Mouse (Mus musculus): ENCODE results near the gene Ctnna2. TPM values are rescaled to one million over a fixed set of nuclear protein-coding genes. Genes with fewer than 3 reads are reported as not detected.
A peak's percentile ranks its signal among the peaks of the same experiment; 100 is the strongest.

The Ctnna2 gene
- total and polyA plus RNA-seq, 2 experiments from 2014 or later, result 91.5 to 243 TPM

DNA sequence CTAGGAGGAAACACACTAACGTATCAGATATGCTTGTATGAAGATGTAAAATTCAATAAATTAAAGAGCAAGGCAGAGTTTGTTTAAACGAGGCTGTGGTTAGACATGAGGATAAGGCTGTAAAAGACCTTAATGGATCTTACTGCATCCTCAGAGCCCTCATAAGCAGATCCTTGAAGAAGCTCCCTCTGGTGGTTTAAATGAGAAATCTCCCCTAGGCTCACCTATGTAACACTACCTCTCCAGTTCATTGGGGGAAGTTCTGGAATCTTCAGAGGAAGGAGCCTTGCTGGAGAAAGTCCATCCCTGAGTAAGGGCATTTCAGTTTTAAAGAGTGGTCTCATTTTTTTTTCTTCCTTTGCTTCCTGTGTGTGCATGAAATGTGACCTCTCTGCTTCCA is 380.3 kb downstream of the Ctnna2 start:
- no peaks in the 10 kb centered on the region for H3K36me3 ChIP-seq (ENCODE audit: insufficient read depth)
- no peaks in the 10 kb centered on the region for H3K4me1 ChIP-seq (ENCODE audit: insufficient read depth)

DNA sequence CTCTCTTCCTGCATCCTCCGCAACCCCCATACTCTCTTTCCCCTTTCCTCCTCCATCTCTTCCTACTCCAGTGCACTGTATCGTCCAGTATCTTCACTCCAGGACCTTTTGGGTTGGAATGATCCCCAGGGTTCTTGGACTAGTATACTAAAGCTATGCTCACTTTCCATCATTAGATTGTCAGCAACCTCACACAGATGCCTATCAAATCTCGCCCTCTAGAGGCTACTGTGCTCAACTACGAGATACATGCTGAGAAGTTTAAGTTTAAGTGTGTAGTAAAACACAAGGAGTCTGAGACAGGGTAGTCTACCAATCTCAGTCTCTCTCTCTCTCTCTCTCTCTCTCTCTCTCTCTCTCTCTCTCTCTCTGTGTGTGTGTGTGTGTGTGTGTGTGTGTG is 396.9 kb downstream of the Ctnna2 start:
- Histone ChIP-seq H3K9ac (no peak overlapping the region), H3K9me3 (ENCODE audit: low read length) (no peaks in the 10 kb centered on the region), H3K27ac (ENCODE audit: low read depth, low read length) (no peak overlapping the region), H3K4me3 (ENCODE audit: low read depth, low read length) (no peak overlapping the region), H3K27me3 (ENCODE audit: insufficient read depth, low read length) (no peaks in the 10 kb centered on the region), H3K36me3 (ENCODE audit: insufficient read depth) (no peaks in the 10 kb centered on the region), H3K4me2 (ENCODE audit: low read depth) (no peak overlapping the region), H3K4me1 (ENCODE audit: insufficient read depth) (no peaks in the 10 kb centered on the region)
- 0 out of 2 replicates have a peak, but pooled peaks have one; percentile 27 for ATAC-seq
- peak; percentile 23 for DNase-seq
- peak; percentile 56 for TF ChIP-seq CTCF (IDR thresholded peaks at IDR 0.05; ENCODE audit: low read depth)
- WGBS, result 42% methylated on average over 4 of the region's 4 CpGs

More for the DNA sequence above, 380.3 kb downstream of the Ctnna2 start:
- H3K27me3 ChIP-seq (ENCODE audit: insufficient read depth, low read length), result no peaks in the 10 kb centered on the region
- 71% methylated on average over 2 of the region's 2 CpGs for WGBS
- H3K4me3 ChIP-seq (ENCODE audit: low read depth, low read length), result no peak overlapping the region
- H3K4me2 ChIP-seq (ENCODE audit: low read depth), result no peak overlapping the region
- H3K27ac ChIP-seq (ENCODE audit: low read depth, low read length), result no peak overlapping the region
- peak; percentile 53 for TF ChIP-seq CTCF (IDR thresholded peaks at IDR 0.05; ENCODE audit: low read depth)
- no peak overlapping the region for H3K9ac ChIP-seq
- H3K9me3 ChIP-seq (ENCODE audit: low read length), result no peaks in the 10 kb centered on the region
- ATAC-seq (no peak), DNase-seq (no peak)

DNA sequence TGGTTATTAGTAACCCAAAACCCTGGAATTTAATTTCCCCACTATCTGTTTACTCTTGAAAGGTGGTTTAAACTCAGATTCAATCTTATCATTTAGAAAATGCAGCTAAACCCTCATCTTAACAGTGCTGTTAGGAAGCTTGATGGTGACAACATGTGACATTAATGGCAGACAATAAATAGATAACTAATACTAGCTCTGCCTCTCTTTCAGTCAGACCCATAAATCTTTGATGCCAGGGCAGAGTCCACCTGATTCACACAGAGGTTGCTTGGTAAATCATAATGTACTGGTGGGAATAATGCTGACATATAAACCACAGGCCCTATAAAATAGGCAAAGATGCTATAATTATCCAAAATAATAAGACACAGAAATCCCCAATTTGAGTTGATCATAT is 398.6 kb downstream of the Ctnna2 start:
- no peak for TF ChIP-seq CTCF (IDR thresholded peaks at IDR 0.05; ENCODE audit: low read depth)

DNA sequence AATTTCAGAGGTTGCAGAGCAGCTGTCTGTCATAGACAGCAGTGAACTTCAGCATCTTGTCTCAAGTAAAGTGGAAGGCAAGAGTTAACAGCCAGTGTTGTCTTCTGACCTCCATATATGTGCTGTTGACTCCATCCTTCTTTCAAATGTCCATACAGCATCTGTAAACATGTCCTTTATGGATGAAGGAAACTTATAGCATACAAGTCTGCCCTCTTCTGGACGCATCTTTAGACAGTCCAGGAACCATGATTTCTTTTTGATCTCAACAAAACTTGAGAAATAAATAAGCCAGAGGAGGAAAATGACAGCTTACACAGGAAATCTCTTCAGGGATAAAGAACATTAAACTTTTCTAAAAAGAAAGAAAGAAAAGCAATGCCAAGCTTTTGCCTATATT is 400.9 kb downstream of the Ctnna2 start:
- no peak overlapping the region for H3K9ac ChIP-seq
- H3K9me3 ChIP-seq (ENCODE audit: low read length), result no peaks in the 10 kb centered on the region
- DNase-seq, result peak; percentile 32
- TF ChIP-seq CTCF (IDR thresholded peaks at IDR 0.05; ENCODE audit: low read depth), result peak; percentile 56
- no peaks in the 10 kb centered on the region for H3K36me3 ChIP-seq (ENCODE audit: insufficient read depth)
- H3K27me3 ChIP-seq (ENCODE audit: insufficient read depth, low read length), result no peaks in the 10 kb centered on the region
- H3K4me3 ChIP-seq (ENCODE audit: low read depth, low read length), result no peak overlapping the region
- 64% methylated on average over 1 of the region's 1 CpGs for WGBS
- no peaks in the 10 kb centered on the region for H3K4me1 ChIP-seq (ENCODE audit: insufficient read depth)
- H3K27ac ChIP-seq (ENCODE audit: low read depth, low read length), result no peak overlapping the region
- ATAC-seq, result no peak
- no peak overlapping the region for H3K4me2 ChIP-seq (ENCODE audit: low read depth)

More for the DNA sequence above, 398.6 kb downstream of the Ctnna2 start:
- Histone ChIP-seq H3K27ac (ENCODE audit: low read depth, low read length) (no peak overlapping the region), H3K9me3 (ENCODE audit: low read length) (no peaks in the 10 kb centered on the region), H3K4me2 (ENCODE audit: low read depth) (no peak overlapping the region), H3K4me3 (ENCODE audit: low read depth, low read length) (no peak overlapping the region), H3K27me3 (ENCODE audit: insufficient read depth, low read length) (no peaks in the 10 kb centered on the region), H3K4me1 (ENCODE audit: insufficient read depth) (no peaks in the 10 kb centered on the region), H3K9ac (no peak overlapping the region), H3K36me3 (ENCODE audit: insufficient read depth) (no peaks in the 10 kb centered on the region)
- DNase-seq (no peak), ATAC-seq (no peak)

DNA sequence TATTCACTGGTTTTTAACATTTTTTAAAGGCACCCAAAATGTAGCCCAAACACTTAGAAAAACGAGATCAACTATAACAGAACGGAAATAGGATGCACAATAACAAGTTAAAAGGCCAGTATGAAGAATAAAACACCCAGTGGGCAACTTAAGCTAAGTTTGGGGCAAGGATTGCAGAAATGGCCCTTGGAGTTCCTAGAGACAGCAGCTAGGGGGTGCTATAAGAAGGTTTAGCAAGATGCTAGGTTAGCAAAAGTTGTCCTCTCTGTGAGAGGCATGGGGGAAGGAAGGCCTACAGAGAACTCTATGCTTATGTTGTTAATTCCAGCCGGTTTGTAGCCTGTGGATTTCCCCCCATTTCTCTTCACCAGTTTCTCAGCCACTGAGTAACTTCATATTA is 401.9 kb downstream of the Ctnna2 start:
- H3K9me3 ChIP-seq (ENCODE audit: low read length), result no peaks in the 10 kb centered on the region
- no peak overlapping the region for H3K4me2 ChIP-seq (ENCODE audit: low read depth)
- no peak overlapping the region for H3K4me3 ChIP-seq (ENCODE audit: low read depth, low read length)
- DNase-seq, result no peak
- peak; percentile 34 for TF ChIP-seq CTCF (IDR thresholded peaks at IDR 0.05; ENCODE audit: low read depth)
- no peaks in the 10 kb centered on the region for H3K27me3 ChIP-seq (ENCODE audit: insufficient read depth, low read length)
- 62% methylated on average over 3 of the region's 3 CpGs for WGBS
- no peaks in the 10 kb centered on the region for H3K4me1 ChIP-seq (ENCODE audit: insufficient read depth)
- H3K27ac ChIP-seq (ENCODE audit: low read depth, low read length), result no peak overlapping the region
- no peak overlapping the region for H3K9ac ChIP-seq
- no peaks in the 10 kb centered on the region for H3K36me3 ChIP-seq (ENCODE audit: insufficient read depth)
- ATAC-seq, result no peak

DNA sequence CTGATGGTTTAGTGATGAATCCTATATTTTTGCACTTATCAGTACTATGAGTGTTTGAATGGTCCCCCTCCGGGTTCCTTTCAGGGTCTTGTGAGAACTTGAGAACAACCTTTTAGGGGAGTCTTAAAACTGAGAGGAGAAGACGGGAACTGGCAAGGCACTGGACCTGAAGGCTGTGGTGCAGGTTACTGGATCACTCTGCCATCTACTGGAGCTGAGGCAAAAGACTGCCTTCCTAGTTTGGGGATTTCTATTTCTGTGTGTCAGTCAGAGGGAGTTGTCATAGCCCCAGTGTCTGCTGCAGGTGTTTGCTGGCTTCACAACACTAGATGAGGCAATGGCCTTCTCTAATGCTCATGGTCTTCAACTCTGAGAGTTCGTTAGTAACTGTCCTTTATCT is 406.9 kb downstream of the Ctnna2 start:
- ATAC-seq, result peak; percentile 50; the same call in 1 of the 2 replicates

DNA sequence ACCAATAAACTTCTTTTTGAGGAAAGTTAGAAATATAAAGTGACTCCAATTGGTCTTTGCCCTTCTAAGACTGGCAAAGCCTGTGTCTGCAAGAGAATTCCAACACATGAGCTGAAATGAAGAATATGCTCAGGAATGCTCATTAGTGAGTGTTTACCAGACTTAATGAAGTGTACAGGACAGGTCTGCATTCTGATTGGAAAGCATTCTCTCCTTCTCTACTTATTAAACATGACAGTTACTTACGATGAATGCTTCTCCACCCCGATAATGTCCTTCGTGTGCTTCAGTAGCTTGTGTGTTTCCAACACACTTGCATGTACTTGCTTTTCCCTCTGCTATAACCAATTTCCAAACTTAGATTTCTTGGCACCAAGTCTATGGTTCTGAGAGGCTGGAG is 409.6 kb downstream of the Ctnna2 start:
- no peak for DNase-seq
- Histone ChIP-seq H3K9ac (no peak overlapping the region), H3K4me3 (ENCODE audit: low read depth, low read length) (no peak overlapping the region), H3K36me3 (ENCODE audit: insufficient read depth) (no peaks in the 10 kb centered on the region), H3K4me2 (ENCODE audit: low read depth) (no peak overlapping the region), H3K4me1 (ENCODE audit: insufficient read depth) (no peaks in the 10 kb centered on the region), H3K9me3 (ENCODE audit: low read length) (no peaks in the 10 kb centered on the region), H3K27me3 (ENCODE audit: insufficient read depth, low read length) (no peaks in the 10 kb centered on the region), H3K27ac (ENCODE audit: low read depth, low read length) (no peak overlapping the region)
- 64% methylated on average over 3 of the region's 3 CpGs for WGBS
- no peak for ATAC-seq
- TF ChIP-seq CTCF (IDR thresholded peaks at IDR 0.05; ENCODE audit: low read depth), result no peak

More for the DNA sequence above, 406.9 kb downstream of the Ctnna2 start:
- TF ChIP-seq CTCF (IDR thresholded peaks at IDR 0.05; ENCODE audit: low read depth), result peak; percentile 71
- no peak overlapping the region for H3K4me3 ChIP-seq (ENCODE audit: low read depth, low read length)
- no peaks in the 10 kb centered on the region for H3K9me3 ChIP-seq (ENCODE audit: low read length)
- H3K9ac ChIP-seq, result no peak overlapping the region
- no peak overlapping the region for H3K27ac ChIP-seq (ENCODE audit: low read depth, low read length)
- H3K27me3 ChIP-seq (ENCODE audit: insufficient read depth, low read length), result no peaks in the 10 kb centered on the region
- H3K36me3 ChIP-seq (ENCODE audit: insufficient read depth), result no peaks in the 10 kb centered on the region
- WGBS, result 36% methylated on average over 3 of the region's 3 CpGs
- H3K4me1 ChIP-seq (ENCODE audit: insufficient read depth), result no peaks in the 10 kb centered on the region
- peak; percentile 46 for DNase-seq
- no peak overlapping the region for H3K4me2 ChIP-seq (ENCODE audit: low read depth)

DNA sequence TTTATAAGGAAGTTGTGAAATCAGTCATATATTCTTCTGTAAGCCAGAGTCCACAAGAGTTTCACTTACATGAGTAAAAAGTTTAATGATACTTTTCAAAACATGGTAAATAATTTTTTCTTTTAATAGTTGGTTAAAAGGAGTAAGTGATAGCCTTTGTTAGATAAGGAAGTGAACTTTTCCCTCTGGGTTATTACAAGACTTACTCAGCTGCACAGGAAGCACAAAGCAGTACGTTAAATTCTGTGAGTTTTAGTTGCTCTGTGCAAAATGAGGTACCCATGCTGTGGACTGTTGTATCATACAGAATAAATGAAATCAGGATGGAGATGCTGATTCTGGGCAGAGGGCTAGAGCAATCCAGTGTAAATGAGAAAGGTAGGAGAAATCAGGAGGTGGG is 423.3 kb downstream of the Ctnna2 start:
- Histone ChIP-seq H3K9ac (no peak overlapping the region), H3K9me3 (ENCODE audit: low read length) (no peaks in the 10 kb centered on the region), H3K4me3 (ENCODE audit: low read depth, low read length) (no peak overlapping the region), H3K36me3 (ENCODE audit: insufficient read depth) (no peaks in the 10 kb centered on the region), H3K4me2 (ENCODE audit: low read depth) (no peak overlapping the region), H3K4me1 (ENCODE audit: insufficient read depth) (no peaks in the 10 kb centered on the region), H3K27me3 (ENCODE audit: insufficient read depth, low read length) (no peaks in the 10 kb centered on the region), H3K27ac (ENCODE audit: low read depth, low read length) (no peak overlapping the region)
- 75% methylated on average over 1 of the region's 1 CpGs for WGBS
- TF ChIP-seq CTCF (IDR thresholded peaks at IDR 0.05; ENCODE audit: low read depth), result no peak
- DNase-seq, result no peak
- no peak for ATAC-seq
